Mouse (Mus musculus) lung, postnatal 14 days (tissue): ENCODE results near the gene Cbfb.
"Not testable (repeated sequence)": the region's sequence is repeated elsewhere in the genome, so short reads cannot be mapped to it uniquely, and the experiment has no call there.

Experiments used
- DNase-seq: peaks from one replicate; pipeline ENCODE4 v3.0.0; 2021

The Cbfb gene

GRCm38 (mm10) chr8:105170381-105171115, at the start of gene Cbfb:
TSS of gene Cbfb (plus strand) at chr8:105170674.
- peak; percentile 98 for DNase-seq

DNA sequence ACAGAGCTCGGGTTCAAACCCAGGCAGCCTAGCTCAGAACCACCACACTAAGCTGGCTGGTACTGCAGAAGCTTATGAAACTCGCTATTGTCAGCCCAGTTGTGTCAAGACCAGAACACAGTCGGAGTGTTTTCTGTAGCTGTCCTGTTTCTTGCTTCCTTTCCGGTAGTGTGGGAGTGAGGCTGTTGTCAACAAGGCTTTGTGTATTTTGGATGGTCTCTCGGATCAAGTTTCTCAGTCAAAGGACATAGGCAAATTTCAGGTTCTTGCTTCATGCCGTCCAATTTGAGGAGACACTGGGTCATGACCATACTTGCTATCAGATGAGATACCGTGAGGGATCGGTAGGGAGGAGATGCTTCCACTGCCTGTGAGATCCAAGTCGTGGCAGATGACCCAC, 40.6 kb upstream of the Cbfb start:
- DNase-seq: no peak

DNA sequence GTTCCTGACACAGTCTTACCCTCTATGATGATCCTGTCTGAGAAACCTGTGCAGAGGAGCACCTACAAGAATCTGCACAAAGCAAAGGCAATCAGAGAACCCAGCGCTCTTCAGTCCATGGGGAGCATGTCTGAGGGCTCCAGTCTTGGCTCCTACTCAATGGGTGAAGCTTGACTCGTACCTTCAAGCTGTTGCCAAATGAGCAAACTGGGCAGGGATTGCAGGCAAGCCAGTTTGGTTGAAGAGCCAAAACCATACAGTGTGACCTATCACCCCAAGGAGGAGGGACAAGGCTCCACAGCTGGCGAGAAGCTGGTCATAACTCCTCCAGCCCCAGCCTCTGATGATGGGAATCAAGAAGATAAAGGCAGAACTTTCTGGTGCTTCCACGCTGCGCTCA, 39.0 kb upstream of the Cbfb start, which contains the start of gene Ces4a:
Ces4a (plus strand) TSS at position 292 of the 400 bp plus-strand sequence.
- DNase-seq: no peak

DNA sequence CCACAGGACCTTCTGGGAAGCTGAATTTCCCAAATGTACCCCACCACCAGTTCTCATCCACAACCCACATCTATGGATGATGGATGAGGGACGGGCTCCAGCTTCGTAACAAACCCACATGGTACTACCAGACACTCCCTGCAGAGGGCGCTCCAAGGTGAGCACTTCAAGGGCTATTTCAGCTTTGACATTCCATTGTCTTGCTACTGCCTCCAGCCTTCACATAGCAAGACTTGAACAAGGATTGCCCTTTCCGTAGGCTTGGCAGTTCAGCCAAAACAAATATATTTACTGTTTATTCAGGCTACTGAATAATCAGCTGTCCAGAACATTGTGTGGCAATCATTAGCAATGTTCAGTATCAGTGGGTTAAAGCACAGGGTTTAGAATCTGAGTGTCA, 32.1 kb upstream of the Cbfb start:
- DNase-seq: peak; percentile 90

DNA sequence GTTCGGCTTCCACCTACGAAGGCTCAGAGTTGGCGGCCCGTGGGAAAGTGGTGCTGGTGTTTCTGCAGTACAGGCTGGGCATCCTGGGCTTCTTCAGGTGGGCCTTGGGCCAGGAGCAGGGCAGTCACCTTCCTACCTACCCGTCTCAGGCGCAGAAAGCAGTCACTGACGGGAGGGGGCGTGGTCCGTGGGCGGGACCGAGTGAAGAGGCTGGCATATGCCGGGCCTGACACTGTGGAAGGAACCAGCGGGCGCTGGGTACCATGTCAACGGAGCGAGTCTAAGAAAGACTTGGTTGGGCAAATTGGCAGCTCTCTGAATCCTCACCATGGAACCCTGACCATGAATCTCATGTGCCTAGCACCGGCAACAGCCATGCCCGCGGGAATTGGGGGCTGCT, 28.1 kb upstream of the Cbfb start:
- no peak for DNase-seq

DNA sequence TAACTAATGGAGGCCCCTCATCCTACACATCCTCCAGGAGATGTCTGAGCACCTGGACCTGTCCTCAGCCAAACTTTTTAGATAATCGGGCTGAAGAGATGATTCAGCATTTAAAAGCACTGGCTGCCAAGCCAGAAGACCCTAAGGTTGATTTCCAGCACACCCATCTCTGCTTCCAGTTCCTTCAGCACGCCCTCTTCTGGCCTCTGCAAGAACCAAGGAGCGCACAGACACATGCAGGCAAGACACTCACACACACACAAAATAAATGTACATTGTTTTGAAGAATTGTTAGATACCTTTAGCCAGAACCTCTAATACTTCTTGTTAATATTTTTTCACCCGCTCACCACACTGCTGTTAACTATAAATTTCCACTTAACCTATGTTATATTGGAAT, 18.8 kb upstream of the Cbfb start:
- DNase-seq: no peak

- peak; percentile 81 for DNase-seq
Measured at GRCm38 (mm10) chr8:105152623-105153398, 17.7 kb upstream of the Cbfb start.

- no peak for DNase-seq
Measured at GRCm38 (mm10) chr8:105154316-105154715, 16.2 kb upstream of the Cbfb start.

- DNase-seq: no peak
Measured at GRCm38 (mm10) chr8:105155091-105155745, 15.3 kb upstream of the Cbfb start.

DNA sequence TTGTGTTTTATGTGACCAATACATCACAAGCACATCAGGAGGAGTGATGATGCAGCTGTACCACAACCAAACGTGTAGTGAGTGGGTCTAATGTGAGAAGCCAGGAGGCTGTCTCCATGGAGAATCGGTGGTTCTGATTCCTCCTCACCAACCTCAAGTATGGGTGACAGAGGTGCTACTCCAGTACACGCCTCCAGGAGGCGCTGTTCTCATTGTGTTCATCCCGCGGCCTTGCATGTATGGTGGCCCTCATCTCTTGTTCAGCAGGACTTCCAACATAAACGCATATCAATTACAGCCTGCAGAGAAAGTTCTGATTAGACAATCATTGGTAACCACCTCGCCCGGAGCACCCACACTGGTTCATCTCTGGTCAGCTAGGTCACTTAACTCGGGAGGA, 12.9 kb upstream of the Cbfb start:
- peak; percentile 67 for DNase-seq

DNA sequence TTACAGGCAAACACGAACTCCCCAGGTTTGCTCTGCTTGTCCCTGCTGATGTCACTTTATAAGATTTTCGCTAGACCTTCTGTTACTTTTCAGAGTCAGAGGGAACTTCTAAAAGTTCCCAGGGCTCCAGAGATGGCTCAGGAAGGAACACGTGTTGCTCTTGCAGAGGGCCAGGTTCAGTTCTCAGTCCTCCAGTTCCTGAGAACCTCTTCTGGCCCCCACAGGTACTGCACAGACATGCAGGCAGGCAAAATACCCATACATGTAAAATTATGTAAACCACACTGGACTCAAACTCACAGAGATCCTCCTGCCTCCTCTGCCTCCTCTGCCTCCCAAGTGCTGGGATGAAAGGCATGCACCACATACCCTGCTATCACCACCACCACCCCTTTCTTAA, 12.4 kb upstream of the Cbfb start:
- no peak for DNase-seq

DNA sequence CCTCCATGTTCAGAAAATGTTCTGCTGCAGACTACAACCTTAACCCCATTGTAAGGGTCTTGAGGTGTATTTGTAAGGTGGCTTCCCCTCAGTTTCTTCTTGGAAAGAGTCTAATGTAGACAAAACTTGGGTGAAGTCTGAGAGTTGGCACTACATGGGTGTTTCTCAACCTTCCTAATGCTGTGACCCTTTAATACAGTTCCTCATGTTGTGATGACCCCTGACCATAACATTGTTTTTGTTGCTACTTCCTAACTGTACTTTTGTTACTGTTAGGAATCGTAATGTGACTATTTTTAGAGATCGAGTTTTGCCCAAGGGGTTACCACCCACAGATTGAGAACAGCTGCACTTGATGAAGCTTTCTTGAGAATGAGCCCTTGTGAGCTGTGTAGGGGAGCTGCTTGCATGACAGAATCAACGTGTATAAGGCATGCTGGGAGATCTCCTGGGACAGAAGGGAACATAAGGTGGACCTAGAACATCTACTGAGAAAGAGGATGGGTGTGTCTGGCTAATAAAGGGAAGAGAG, 9.3 kb upstream of the Cbfb start:
- DNase-seq: no peak

DNA sequence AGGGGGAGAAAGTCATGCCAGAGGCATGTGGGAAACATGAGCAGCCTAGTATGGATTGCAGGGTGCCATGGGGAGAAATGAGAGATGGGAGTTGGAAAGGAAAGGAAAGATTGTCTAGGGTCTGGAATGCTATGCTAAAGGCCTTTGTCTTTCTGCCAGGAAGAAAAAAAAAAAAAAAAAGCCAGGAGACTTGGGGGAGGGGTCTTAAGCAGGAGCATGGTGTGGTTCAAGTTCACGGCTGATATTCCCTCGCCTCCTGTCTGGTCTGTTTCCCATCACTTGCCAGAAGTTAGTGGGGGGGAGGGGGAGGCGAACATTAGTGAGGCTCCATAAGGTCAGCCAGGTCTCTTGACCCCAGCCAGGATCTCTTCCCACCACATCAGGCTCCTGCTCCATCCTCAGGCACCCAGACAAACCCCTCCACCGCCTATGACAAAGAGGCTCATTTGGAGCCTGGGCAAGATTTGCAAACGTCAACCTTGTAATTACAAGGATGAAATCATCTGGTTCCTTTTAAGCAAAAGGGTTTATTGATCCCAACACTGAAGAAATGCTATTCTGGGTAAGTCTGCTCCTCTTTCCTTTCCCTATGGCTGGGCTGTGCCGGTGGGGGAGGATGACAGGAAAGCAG, 6.1 kb upstream of the Cbfb start:
- no peak for DNase-seq

DNA sequence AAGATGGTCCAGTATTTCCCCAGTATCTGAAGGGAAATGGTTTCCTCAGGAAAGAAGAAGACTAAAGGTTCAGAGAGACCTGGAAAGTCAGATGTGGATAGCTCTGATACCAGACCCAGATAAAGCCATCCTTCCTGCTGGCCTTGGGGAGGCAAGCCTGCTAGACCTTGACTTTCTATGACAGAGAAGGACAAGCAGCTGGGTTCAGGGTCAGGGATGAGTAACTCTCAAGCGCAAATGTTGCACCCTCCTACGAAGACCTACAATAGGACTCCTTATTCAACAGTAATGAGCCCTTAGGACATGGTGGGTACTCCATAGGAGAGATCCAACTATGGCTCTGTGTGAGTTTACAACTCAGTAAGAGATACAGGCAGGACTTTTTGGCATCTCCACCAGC, 5.3 kb upstream of the Cbfb start:
- no peak for DNase-seq

DNA sequence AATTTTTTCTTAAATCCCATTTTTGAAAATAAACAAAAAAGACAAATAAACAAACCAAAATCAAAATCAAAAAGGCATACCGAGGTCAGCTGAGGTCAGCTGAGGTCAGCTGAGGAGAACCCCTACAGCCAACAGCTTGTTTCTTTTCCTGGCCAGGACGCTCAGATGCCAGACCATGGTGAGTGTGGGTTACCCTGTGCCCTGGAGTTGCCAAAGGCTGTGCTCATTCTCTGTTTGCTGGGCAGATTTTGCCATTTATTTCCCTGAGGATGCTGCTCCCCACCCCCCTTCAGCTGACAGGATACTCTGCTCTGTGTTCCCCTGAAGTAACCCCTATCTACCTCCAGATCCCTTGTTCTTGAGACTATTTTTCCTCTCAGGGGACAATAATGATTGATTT, 3.4 kb upstream of the Cbfb start:
- no peak for DNase-seq

DNA sequence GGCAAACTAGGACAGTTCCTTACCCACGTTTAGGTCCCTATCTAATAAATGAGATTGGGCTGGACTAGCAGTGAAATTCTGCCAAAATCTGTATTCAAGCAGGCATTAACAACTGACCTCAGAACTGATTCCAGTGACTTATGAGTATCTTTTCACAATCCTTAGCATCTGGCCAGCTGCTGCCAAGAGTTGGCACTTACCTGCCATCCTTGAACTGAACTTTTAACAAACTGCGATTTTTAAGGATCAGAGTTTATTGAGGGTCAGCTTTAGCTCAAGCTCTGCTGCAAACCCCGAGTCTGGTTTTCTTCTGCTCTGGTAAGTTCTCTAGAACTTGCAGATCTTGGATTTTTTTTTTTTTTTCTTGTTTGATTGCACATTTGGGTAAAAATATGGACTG, 892 bp upstream of the Cbfb start:
- no peak for DNase-seq

GRCm38 (mm10) chr8:105170041-105170380, 463 bp upstream of the Cbfb start:
- no peak for DNase-seq

GRCm38 (mm10) chr8:105171116-105172002, 885 bp downstream of the Cbfb start:
- peak; percentile 71 for DNase-seq

DNA sequence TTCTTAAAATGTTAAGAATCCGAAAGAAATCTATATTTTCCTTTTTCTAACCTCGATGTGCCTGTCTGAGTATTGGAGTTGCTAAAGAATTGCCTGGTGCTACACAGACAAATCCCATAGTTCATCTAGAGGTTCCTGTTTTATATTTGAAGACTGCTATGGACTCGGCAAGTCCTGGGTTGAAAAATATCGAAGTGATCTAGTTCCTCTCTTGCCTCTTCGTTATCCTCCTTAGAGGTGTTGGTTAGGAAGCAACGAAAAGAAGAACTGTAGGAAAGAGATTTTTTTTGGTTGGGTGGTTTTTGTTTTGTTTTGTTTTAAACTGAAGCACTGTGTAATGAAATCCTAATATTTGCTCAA, 1.5 kb downstream of the Cbfb start:
- no peak for DNase-seq

DNA sequence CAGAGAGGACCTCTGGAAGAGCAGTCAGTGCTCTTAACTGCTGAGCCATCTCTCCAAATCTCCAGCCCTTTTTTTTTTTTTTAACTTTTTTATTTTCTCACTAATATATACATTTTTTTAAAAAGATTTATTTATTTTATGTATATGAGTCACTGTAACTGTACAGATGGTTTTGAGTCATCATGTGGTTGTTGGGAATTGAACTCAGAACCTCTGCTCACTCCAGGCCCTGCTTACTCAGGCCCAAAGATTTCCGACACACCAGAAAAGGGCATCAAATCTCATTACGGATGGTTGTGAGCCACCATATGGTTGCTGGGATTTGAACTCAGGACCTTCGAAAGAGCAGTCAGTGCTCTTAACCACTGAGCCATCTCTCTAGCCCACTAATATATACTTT, 4.8 kb downstream of the Cbfb start:
- not testable (repeated sequence) for DNase-seq

DNA sequence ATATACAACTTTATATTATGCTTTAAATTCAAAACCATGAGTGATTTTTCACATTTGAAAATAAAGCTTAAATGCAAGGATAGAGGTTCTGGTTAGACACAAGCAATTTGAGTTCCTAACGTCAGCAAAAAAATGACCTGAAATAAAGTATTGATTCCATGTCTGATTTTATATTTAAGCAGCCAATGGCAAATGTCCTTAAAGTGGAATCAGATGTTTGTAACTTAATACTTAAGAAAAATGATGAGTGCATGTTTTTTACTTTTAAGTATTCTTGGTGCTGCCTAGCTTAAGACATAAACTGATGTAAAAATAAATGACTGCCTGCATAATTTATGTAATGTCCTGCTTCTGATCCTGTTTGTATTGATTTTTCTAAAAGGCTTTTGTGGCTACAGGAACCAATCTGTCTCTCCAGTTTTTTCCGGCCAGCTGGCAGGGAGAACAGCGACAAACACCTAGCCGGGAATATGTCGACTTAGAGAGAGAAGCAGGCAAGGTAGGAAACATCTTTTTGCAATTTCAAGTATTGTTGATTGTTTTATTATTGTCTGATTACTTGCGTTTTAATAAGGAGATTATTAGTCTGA, 7.8 kb downstream of the Cbfb start:
- no peak for DNase-seq

GRCm38 (mm10) chr8:105182201-105182600, 11.7 kb downstream of the Cbfb start:
- DNase-seq: no peak
